Mouse (Mus musculus) kidney, postnatal 4 days (tissue): ENCODE measurements around the gene Gm20878.
"Not testable (repeated sequence)": the region's sequence is repeated elsewhere in the genome, so short reads cannot be mapped to it uniquely, and the experiment has no call there.

ENCODE experiments used
- DNase-seq, 2 experiments: peaks; one replicate each; pipeline ENCODE4 v3.0.0; 2021; ENCODE audit warnings: mixed read lengths in 2 of 2

The Gm20878 gene

GRCm38 (mm10) chr4:41941272-41941671 lies at the start of gene Gm20878:
TSS of gene Gm20878 (plus strand) at chr4:41941572.
- DNase-seq, result not testable (repeated sequence)

- DNase-seq, result not testable (repeated sequence)
These were observed 38.1 kb upstream of the Gm20878 start, which contains the start of gene Gm21541 for GRCm38 (mm10) chr4:41903310-41903709. TSS of gene Gm21541 (plus strand) at chr4:41903610.

- DNase-seq, result not testable (repeated sequence)
These were observed 24.4 kb downstream of the Gm20878 start, which contains the start of gene Fam205a4 for GRCm38 (mm10) chr4:41965758-41966157. TSS of gene Fam205a4 (plus strand) at chr4:41966058.
